In the genomic region with DNA sequence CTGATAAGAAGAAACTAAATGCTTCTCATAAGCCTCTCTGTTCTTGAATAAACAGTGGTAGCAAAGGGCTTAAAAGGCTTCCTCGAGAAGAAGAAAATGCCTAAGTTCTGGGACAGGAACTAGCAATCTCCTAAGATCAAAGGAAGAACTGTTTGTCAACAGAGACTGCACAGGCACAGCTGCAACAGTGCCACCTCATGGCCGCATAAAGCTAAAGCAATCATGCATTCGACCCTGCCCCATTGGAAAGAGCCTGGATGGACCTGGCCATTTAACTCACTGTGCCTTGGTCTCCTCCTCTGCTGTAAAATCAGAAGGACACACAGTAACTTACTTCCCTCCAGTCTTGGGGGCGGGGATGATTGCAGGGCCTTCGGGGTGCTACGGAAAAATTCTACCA, we compare ENCODE assay signal across 8 mouse cellular contexts.
DNase-seq lines count a peak whose midpoint lies in the region; ATAC-seq and TF ChIP-seq lines count a peak whose summit lies in the region.

No protein-coding gene starts in this region.

- no peak overlapping the region for H3K27ac ChIP-seq in heart, embryonic 10.5 days
- no peak overlapping the region for H3K27ac ChIP-seq in stomach, postnatal 0 days (replicated peaks)

- H3K4me2 ChIP-seq in stomach, postnatal 0 days (replicated peaks; ENCODE audit: low read depth), result no peak overlapping the region

- no peak overlapping the region for H3K9ac ChIP-seq in stomach, postnatal 0 days (ENCODE audit: low read length)

- no peaks in the 10 kb centered on the region for H3K9me3 ChIP-seq in heart, embryonic 10.5 days
- no peaks in the 10 kb centered on the region for H3K9me3 ChIP-seq in stomach, postnatal 0 days (ENCODE audit: control insufficient read depth, low read length)

- intact Hi-C loops in left cerebral cortex, postnatal 14 days (cut with DNase I), result no loop called here

- peak; percentile 57 to 70 for DNase-seq in heart, adult 18-20 months
- DNase-seq in heart, embryonic 10.5 days (ENCODE audit: low spot score), result no peak
- DNase-seq in A20 (ENCODE audit: low read depth, low spot score), result peak; percentile 61
- DNase-seq in T-cell, adult 2 months (ENCODE audit: low spot score), result peak; percentile 67
- DNase-seq in embryo, embryonic 9.5 days (ENCODE audit: extremely low spot score), result peak; percentile 31
- peak; percentile 51 to 62 for DNase-seq in lung, adult 18-20 months
- DNase-seq in stomach, postnatal 0 days (ENCODE audit: low spot score), result peak; percentile 55
- no peak for DNase-seq in left cerebral cortex, postnatal 14 days (ENCODE audit: low spot score in 2 of 2)

- TF ChIP-seq EP300 in stomach, postnatal 0 days (optimal IDR thresholded peaks at IDR 0.05), result no peak

- peaks cover 13% of the 10 kb centered on the region for H3K4me1 ChIP-seq in heart, embryonic 10.5 days
- H3K4me1 ChIP-seq in stomach, postnatal 0 days (replicated peaks; ENCODE audit: control insufficient read depth, insufficient read depth), result no peaks in the 10 kb centered on the region

- no peak for ATAC-seq in stomach, postnatal 0 days (ENCODE audit: low FRiP score, low TSS enrichment)

- 35% methylated on average over 6 of the region's 6 CpGs for WGBS in heart, embryonic 10.5 days
- 39% methylated on average over 6 of the region's 6 CpGs for WGBS in stomach, postnatal 0 days

- no peaks in the 10 kb centered on the region for H3K36me3 ChIP-seq in heart, embryonic 10.5 days
- no peaks in the 10 kb centered on the region for H3K36me3 ChIP-seq in stomach, postnatal 0 days (ENCODE audit: control insufficient read depth, insufficient read depth, low read length)

- H3K27me3 ChIP-seq in heart, embryonic 10.5 days (ENCODE audit: insufficient read depth, poor library complexity, severe bottlenecking), result peaks cover 8% of the 10 kb centered on the region; the same call in 1 of the 2 replicates
- H3K27me3 ChIP-seq in stomach, postnatal 0 days (ENCODE audit: control insufficient read depth, insufficient read depth, low read length), result no peaks in the 10 kb centered on the region

- TF ChIP-seq CTCF in stomach, postnatal 0 days (IDR thresholded peaks at IDR 0.05; ENCODE audit: low read depth), result peak; percentile 88

- no peak overlapping the region for H3K4me3 ChIP-seq in heart, embryonic 10.5 days
- H3K4me3 ChIP-seq in stomach, postnatal 0 days (ENCODE audit: low read depth, low read length), result no peak overlapping the region

Comparison
In these comparisons a context has a peak if more than half of its experiments do, and no peak if none do; other contexts are left out.
1. DNase-seq: peak in heart, adult 18-20 months (2 of 2), A20 (single experiment), T-cell, adult 2 months (single experiment), embryo, embryonic 9.5 days (single experiment), lung, adult 18-20 months (2 of 2) and stomach, postnatal 0 days (single experiment); none in heart, embryonic 10.5 days (single experiment) and left cerebral cortex, postnatal 14 days (0 of 2).